Mouse (Mus musculus) ES-E14 (cell line): Measurements from ENCODE around the gene Dnajc30.

Source experiments
- CHD2 ChIP-seq: IDR thresholded peaks from 2 replicates; pipeline ENCODE4 v1.6.1; 2014; ENCODE audit warnings: mild to moderate bottlenecking, low read depth, low read length, inconsistent platforms
- HCFC1 ChIP-seq: IDR thresholded peaks from 2 replicates; pipeline ENCODE4 v1.6.1; 2012; ENCODE audit warnings: low read length, inconsistent platforms, borderline replicate concordance; ENCODE audit not compliant: insufficient read depth
- ZC3H11A ChIP-seq: IDR thresholded peaks from 2 replicates; pipeline ENCODE4 v1.6.1; 2012; ENCODE audit warnings: low read depth, mild to moderate bottlenecking, inconsistent platforms, low read length, borderline replicate concordance
- ZNF384 ChIP-seq: IDR thresholded peaks from 2 replicates; pipeline ENCODE4 v1.6.1; 2012; ENCODE audit warnings: low read depth, low read length, inconsistent platforms

GRCm38 (mm10) chr5:135039541-135039940 lies 24.5 kb upstream of the Dnajc30 start:
- TF ChIP-seq HCFC1: no peak
- TF ChIP-seq CHD2: no peak
- no peak for TF ChIP-seq ZNF384
- TF ChIP-seq ZC3H11A: no peak
